Mouse (Mus musculus): Measurements from ENCODE around the gene Kcnj9. TPM values are rescaled to one million over a fixed set of nuclear protein-coding genes. Genes with fewer than 3 reads are reported as not detected.

The Kcnj9 gene
- polyA plus RNA-seq, 1 experiment from 2014 or later = not detected

DNA sequence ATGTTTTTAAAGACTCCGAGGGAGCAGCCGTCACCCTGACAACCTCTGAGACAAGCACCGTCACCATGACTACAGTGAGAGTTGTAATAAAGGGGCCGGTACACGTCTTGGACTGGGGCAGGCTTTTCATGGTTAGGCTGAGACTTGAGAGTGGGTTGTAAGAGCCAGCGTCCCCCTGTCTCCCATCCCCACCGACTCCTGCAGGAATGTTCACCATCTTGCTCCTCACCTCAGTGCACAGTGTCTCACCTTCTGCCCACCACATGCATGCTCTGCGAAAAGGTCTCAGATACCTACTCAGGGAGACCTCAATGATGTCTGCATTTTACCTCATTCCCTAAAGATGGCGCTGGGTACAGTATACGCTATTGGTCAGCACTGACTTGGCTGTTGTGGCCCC, 57.4 kb downstream of the Kcnj9 start:
- ATAC-seq (ENCODE audit: insufficient number of reproducible peaks, low FRiP score) = no peak
- WGBS = 79% methylated on average over 10 of the region's 10 CpGs
- H3K4me3 ChIP-seq = no peak overlapping the region

DNA sequence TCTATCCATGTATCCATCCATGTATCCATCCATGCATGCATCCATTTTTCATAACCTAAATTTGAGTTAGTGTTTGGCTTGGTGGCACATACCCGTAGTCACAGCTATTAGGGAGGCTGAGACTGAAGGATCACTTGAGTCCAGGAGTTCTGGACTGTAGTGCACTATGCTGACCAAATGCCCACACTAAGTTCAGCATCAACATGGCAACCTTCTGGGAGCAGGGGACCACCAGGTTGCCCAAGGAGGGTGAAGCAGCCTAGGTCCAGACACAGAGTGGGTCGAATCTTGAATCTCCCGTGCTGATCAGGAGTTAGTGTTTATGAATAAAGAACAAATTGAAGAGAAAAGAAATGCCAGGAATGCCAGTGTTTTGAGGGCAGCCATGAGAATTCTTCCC, 57.9 kb downstream of the Kcnj9 start:
- Histone ChIP-seq H3K4me1 (replicated peaks) (0 out of 2 replicates have a peak, but pooled peaks cover 5% of the 10 kb centered on the region), H3K9ac (no peak overlapping the region), H3K27ac (ENCODE audit: poor library complexity, severe bottlenecking) (no peak overlapping the region), H3K9me3 (replicated peaks) (no peaks in the 10 kb centered on the region), H3K36me3 (peaks cover 3% of the 10 kb centered on the region; the same call in 1 of the 2 replicates), H3K4me3 (no peak overlapping the region), H3K4me2 (no peak overlapping the region), H3K27me3 (replicated peaks) (no peaks in the 10 kb centered on the region)
- 87% methylated on average over 3 of the region's 3 CpGs for WGBS
- ATAC-seq (ENCODE audit: insufficient number of reproducible peaks, low FRiP score) = no peak

More for the DNA sequence above, 57.4 kb downstream of the Kcnj9 start:
- Histone ChIP-seq H3K36me3 (peaks cover 3% of the 10 kb centered on the region; the same call in 1 of the 2 replicates), H3K4me1 (replicated peaks) (0 out of 2 replicates have a peak, but pooled peaks cover 5% of the 10 kb centered on the region), H3K27ac (ENCODE audit: poor library complexity, severe bottlenecking) (no peak overlapping the region), H3K9me3 (replicated peaks) (no peaks in the 10 kb centered on the region), H3K4me2 (no peak overlapping the region), H3K9ac (no peak overlapping the region), H3K27me3 (replicated peaks) (no peaks in the 10 kb centered on the region)

Other genes starting within 250 kb of the Kcnj9 start
- 214 and 219 TPM in 2 replicates for gene Copa, start 246.8 kb downstream of the Kcnj9 start, polyA plus RNA-seq (2016; fragmentation: Nextera tagmentation; extraction: Ambion mirVana)
- gene Ncstn, start 246.5 kb downstream of the Kcnj9 start, polyA plus RNA-seq (2016; fragmentation: Nextera tagmentation; extraction: Ambion mirVana) = 132 TPM in 2 replicates
- 133 and 139 TPM in 2 replicates for gene Pex19, start 202.6 kb downstream of the Kcnj9 start, polyA plus RNA-seq (2016; fragmentation: Nextera tagmentation; extraction: Ambion mirVana)
- gene Dcaf8, start 181.2 kb downstream of the Kcnj9 start, polyA plus RNA-seq (2016; fragmentation: Nextera tagmentation; extraction: Ambion mirVana) = 123 and 125 TPM in 2 replicates
- 156 and 164 TPM in 2 replicates for gene Pea15a, start 122.5 kb downstream of the Kcnj9 start, polyA plus RNA-seq (2016; fragmentation: Nextera tagmentation; extraction: Ambion mirVana)
- 182 and 185 TPM in 2 replicates for gene Casq1, start 109.5 kb downstream of the Kcnj9 start, polyA plus RNA-seq (2016; fragmentation: Nextera tagmentation; extraction: Ambion mirVana)
- gene Atp1a4, start 70.9 kb downstream of the Kcnj9 start, polyA plus RNA-seq (2016; fragmentation: Nextera tagmentation; extraction: Ambion mirVana) = 0.17 and 0.19 TPM in 2 replicates
- 24.0 and 26.1 TPM in 2 replicates for gene Igsf8, start 67.7 kb downstream of the Kcnj9 start, polyA plus RNA-seq (2016; fragmentation: Nextera tagmentation; extraction: Ambion mirVana)
- gene Atp1a2, start 31.3 kb downstream of the Kcnj9 start, polyA plus RNA-seq (2016; fragmentation: Nextera tagmentation; extraction: Ambion mirVana) = 23.4 and 25.9 TPM in 2 replicates
- not detected in 2 replicates for gene Kcnj10, start 11.9 kb upstream of the Kcnj9 start, polyA plus RNA-seq (2016; fragmentation: Nextera tagmentation; extraction: Ambion mirVana)
- gene Pigm, start 47.2 kb upstream of the Kcnj9 start, polyA plus RNA-seq (2016; fragmentation: Nextera tagmentation; extraction: Ambion mirVana) = 8.5 and 9.4 TPM in 2 replicates
- gene Slamf9, start 146.0 kb upstream of the Kcnj9 start, polyA plus RNA-seq (2016; fragmentation: Nextera tagmentation; extraction: Ambion mirVana) = 0.95 and 1.3 TPM in 2 replicates
- gene Igsf9, start 152.5 kb upstream of the Kcnj9 start, polyA plus RNA-seq (2016; fragmentation: Nextera tagmentation; extraction: Ambion mirVana) = 11.4 and 11.8 TPM in 2 replicates
- gene Tagln2, start 170.7 kb upstream of the Kcnj9 start, polyA plus RNA-seq (2016; fragmentation: Nextera tagmentation; extraction: Ambion mirVana) = 351 and 387 TPM in 2 replicates
- gene Cfap45, start 191.5 kb upstream of the Kcnj9 start, polyA plus RNA-seq (2016; fragmentation: Nextera tagmentation; extraction: Ambion mirVana) = 1.7 and 3.0 TPM in 2 replicates
- 0.24 and 0.33 TPM in 2 replicates for gene Vsig8, start 226.6 kb upstream of the Kcnj9 start, polyA plus RNA-seq (2016; fragmentation: Nextera tagmentation; extraction: Ambion mirVana)

Data from heart, embryonic 12.5 days (tissue).